Mouse (Mus musculus): ENCODE measurements at regions not wholly inside any gene's neighbourhood (a gene's known extent, or its start where the extent isn't known, plus 50 kb on each side); places are given as distances from the start of the nearest gene placed in this dataset.

- no peak for DNase-seq
Observed at GRCm38 (mm10) chr11:24396911-24397310, 319.1 kb downstream of the Bcl11a start.

- DNase-seq, result no peak
Observed at GRCm38 (mm10) chr11:24397710-24398109, 319.9 kb downstream of the Bcl11a start.

GRCm38 (mm10) chr11:24401151-24401550 is 323.3 kb downstream of the Bcl11a start:
- no peak for DNase-seq

- no peak for DNase-seq
Observed at GRCm38 (mm10) chr11:24402127-24402526, 324.3 kb downstream of the Bcl11a start.

- DNase-seq, result no peak
Observed at GRCm38 (mm10) chr11:24414804-24415203, 336.9 kb downstream of the Bcl11a start.

- DNase-seq, result no peak
Observed at GRCm38 (mm10) chr11:24422066-24422775, 344.4 kb downstream of the Bcl11a start.

GRCm38 (mm10) chr11:24423278-24423677 is 345.4 kb downstream of the Bcl11a start:
- DNase-seq, result no peak

- no peak for DNase-seq
Observed at GRCm38 (mm10) chr11:24426995-24427883, 349.4 kb downstream of the Bcl11a start.

- DNase-seq, result no peak
Observed at GRCm38 (mm10) chr11:24448608-24449007, 370.8 kb downstream of the Bcl11a start.

- no peak for DNase-seq
Observed at GRCm38 (mm10) chr11:24452267-24452666, 374.4 kb downstream of the Bcl11a start.

- DNase-seq, result no peak
Observed at GRCm38 (mm10) chr11:24464642-24465041, 386.8 kb downstream of the Bcl11a start.

GRCm38 (mm10) chr11:24467458-24467857 is 389.6 kb downstream of the Bcl11a start:
- peak; percentile 59 for DNase-seq

- no peak for DNase-seq
Observed at GRCm38 (mm10) chr11:24470469-24470868, 392.6 kb downstream of the Bcl11a start.

- no peak for DNase-seq
Observed at GRCm38 (mm10) chr11:24472617-24473367, 394.9 kb downstream of the Bcl11a start.

GRCm38 (mm10) chr11:24473368-24474010 is 395.6 kb downstream of the Bcl11a start:
- no peak for DNase-seq

GRCm38 (mm10) chr11:24502722-24503424 is 425.0 kb downstream of the Bcl11a start:
- DNase-seq, result no peak

- DNase-seq, result no peak
Observed at GRCm38 (mm10) chr11:24515568-24515967, 437.7 kb downstream of the Bcl11a start.

GRCm38 (mm10) chr11:24535462-24535861 is 457.6 kb downstream of the Bcl11a start:
- DNase-seq, result no peak

GRCm38 (mm10) chr11:24537721-24538120 is 459.9 kb downstream of the Bcl11a start:
- no peak for DNase-seq

- DNase-seq, result no peak
Observed at GRCm38 (mm10) chr11:24569655-24570054, 491.8 kb downstream of the Bcl11a start.

- DNase-seq, result no peak
Observed at GRCm38 (mm10) chr11:24613529-24613928, 535.7 kb downstream of the Bcl11a start.

- DNase-seq, result no peak
Observed at GRCm38 (mm10) chr11:24615436-24615835, 537.6 kb downstream of the Bcl11a start.

Data from cerebellum, adult 11-12 months (tissue).